Mouse (Mus musculus): ENCODE data around the gene Slx4ip.
A peak's percentile ranks its signal among the peaks of the same experiment; 100 is the strongest.

The Slx4ip gene

DNA sequence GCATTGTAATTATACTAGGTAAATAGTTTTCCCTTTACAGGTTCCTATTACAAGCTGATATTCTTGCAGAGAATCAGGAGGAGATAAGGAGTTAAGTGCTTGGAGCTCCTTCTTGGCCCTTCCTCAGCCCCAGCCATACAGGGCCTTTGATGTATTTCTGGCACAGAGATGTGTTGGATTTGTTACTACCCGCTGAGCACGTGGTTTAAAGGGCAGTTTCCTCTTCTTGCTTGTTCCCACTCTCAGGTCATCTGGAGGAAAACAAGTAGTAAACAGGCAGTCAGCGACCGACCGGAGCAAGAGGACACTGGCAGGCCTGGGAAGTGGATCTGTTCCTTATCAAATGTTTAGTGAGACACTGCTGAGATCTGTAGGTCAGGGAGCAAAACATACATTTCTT lies 56.9 kb downstream of the Slx4ip start:
- DNase-seq = peak; percentile 17 to 44

DNA sequence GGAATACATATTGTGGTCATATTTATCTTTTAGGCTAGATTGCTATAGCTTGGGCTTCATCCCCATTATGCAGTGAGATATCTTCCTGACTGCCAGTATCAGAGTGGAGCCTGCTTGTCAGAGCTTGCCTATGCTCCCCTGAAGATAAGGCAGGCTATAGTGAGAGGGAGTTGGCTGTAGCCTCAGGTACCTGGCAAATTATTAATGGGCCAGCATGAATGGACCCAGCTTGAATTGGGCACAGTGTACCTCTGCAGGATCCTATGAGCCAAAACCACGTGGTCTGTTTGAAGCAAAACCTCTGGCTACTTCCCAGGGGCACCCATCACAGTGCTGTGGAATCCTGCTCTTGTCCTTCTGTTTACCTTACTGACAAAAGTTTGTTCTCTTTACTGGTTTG lies 61.2 kb downstream of the Slx4ip start:
- peak; percentile 19 to 32 for DNase-seq

DNA sequence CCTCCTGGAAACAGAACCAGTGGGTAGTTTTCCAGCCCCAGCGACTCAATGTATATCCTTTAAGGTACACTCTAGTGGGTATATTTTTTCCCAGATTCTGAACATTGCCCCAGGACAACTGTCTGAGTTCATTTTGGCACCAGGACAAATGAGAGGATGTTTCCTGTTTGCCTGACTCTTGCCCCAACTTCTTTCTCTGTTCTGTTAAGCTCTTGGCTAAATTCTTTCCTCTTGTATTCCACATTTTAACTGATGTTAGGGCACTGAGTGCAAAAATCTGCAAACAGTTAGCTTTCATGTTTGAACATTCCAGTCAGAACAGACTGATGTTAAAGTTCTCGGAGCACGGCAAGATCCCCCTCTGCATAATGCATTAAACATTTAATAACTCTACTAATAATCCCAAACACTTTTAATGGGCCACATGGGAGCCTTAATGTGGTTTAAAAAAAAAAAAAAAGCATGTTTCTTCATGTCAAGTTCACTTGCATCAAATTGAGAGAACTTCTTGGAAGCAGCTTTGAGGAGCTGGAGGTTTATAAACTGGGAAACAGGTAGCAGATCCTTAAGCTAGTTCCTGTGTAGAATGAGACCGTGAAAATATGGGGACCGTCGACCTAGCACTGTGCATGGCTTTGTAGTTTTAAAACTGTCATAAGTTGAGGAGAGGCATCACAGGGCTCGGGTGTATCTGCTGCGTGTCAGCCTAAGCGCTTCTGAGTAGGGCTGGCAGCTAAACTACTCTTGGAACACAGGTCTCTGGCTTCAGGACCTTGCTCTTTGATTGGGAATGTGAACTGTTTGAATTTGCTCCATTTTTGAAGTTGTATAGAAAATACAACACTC lies 64.9 kb downstream of the Slx4ip start:
- no peak for DNase-seq

DNA sequence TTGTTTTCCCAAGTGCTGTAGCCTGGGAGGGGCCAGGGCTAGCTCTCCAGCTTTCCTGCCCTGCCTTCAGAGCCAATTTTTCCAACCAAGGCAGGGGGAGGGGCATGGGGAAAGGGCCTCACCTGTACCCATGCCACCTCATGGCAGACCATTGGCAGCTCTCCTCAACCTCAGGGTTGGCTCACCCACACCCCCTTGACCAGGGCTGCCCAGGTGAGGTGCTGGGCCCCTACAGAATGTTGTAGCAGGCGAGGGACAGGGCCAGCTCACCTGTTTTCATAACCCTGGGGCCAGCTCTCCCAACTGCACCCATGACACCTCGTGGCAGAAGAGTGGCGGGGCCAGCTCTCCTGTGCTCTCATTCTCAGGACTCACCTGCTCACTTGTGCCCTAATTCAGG lies 67.7 kb downstream of the Slx4ip start:
- no peak for DNase-seq

DNA sequence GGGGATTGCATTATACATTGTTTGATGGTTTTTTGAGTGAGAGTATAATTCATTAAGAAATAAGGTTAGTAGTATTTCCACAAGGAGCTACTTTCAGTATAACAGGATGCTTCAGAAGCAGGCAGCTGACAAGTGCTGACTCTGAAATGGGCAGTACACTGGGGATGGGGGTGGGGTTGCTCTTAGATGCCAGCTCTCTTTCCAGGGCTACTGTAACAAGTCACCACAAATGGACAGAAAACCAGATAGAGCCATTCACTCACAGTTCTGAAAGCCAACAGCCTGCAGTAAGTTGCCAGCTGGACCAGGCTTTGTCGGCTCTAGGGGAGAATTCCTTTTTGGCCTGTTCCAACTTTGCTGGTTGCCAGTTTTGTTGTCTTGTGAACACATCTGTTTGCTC lies 84.8 kb downstream of the Slx4ip start:
- DNase-seq = no peak

DNA sequence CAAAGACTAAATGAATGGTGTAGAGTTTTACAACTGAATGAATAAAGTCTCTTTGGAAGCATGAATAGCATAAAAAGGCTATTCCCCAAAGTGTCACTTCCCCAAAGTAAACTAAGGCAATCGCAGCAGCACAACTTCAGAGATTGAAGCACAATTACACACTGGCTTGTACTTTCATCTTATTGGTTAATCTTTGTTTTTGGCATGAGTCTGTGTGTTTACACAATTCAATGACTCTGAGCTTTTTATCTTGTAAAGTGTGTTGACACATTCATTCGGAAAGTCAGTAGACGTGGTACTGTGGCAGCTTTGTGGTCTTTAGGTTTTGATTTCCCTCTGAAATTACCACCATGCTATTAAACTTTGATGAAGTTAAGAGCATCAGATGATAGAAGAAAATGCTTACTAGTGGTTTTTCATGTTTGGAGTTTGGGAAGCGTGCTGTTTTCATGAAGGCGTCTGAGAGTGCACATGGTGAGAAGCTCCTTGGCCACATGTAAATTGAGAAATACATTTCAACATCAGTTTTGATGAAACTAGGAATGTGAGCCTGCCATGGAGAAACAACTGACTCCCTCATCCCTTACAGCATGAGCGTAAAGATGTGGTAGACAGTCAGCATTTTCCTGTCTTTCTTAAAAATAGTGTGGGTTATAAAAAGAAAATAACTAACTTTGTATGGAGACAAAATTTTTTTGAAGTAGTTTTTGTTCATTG lies 88.2 kb downstream of the Slx4ip start:
- DNase-seq = no peak

DNA sequence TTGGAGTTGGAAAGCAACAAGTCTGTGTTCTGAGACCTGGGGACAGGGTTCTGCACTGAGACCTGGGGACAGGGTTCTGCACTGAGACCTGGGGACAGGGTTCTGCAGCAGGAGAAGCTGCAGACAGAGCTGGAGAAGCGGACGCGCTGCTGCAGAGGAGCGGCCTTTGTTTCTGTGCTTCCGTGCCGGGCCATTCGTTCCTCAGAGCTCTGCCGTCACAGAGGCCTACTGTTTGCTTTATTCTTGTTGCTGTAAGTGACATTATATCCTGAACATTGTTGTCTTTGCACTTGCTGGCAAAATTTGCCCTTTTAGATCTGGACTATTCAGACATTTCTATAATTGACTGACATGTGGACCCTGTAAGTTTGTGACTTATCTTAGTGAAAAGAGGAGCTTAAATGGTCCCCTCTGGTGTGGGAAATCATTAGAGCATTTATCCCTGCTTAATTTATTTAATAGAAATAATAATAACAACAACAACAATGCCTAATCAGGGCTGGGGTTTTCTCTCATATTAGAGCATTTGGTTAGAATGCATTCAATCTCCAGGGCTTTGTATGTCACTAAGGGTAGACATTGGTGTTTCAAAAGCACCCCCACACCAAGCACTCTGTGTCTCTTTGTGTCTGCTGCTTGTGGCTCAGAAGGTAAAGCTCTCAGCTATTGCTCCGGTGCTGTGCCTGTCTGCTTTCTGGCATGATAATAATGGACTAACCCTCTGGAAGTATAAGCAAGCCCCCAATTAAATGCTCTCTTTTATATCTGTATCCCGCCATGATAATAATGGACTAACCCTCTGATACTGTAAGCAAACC lies 90.3 kb downstream of the Slx4ip start:
- DNase-seq = no peak

DNA sequence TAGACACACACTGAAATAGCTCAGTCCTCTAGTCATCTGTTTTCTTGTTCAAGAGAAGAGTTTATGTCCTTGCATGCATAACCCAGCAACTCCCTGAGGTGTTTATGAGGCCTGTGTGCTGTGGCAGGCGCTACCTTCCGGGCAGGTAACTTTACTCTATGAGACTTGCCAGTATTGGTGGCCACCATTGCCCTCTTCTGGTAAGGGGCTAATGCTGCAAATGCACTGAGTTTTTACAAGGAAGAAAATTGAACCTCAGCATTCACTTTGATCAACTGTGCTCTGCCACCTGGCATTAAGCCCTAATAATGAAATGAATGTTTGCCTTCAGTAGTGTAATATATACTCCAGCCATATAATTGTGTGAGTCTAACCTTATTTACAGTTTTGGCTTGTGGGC lies 92.9 kb downstream of the Slx4ip start:
- no peak for DNase-seq

DNA sequence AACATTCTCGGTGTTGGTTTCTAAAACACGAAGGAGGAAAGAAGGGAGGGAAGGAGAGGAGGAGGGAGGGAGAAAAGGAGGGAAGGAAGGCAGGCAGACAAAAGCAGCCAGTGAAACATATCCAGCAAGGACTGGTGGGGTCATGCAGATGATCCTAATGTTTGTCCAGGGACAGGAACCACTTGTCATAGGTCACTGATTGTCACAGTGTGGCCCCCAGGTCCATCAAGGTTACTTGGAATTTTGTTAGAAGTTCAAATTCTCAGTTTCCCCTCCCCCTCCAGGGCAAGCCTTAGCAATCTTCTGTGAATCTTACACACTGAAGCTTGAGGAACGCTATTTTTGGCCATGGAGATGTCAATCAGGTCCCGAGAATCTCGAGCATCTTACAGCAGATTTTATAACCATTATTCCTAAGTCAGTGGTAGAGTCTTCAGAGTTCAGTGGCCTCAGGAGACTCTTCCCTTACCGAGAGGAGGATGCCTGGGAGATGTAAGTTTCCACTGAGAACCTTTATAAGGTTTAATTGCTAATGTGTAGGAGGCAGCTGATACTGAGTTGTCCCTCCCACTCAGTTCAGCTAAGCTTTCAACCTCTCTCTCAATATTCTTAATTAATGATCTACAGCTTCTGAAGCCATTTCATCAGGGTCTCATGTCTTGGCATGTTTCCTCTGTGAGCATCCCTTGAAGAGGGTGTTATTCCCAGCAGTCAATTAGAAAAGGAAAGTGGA lies 95.1 kb downstream of the Slx4ip start:
- DNase-seq = no peak

DNA sequence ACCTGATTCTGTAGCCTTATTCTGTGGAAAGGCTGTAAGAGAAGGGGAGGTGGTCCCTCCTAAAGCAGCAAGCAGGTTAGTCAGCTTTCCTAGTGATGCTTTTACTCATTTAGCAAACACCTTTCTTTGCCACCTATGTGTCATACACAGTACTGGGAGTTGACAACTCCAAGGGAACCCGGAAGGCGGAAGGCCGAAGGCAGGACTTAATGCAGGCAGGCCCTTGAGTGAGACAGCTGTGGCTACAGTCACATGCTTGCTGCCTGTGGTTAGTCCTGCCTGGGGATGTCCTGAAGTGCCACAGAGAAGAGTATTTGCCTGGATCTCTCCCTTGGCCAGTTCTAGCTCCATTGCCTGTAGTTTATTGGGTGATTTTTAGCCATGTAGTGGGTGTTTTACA lies 102.1 kb downstream of the Slx4ip start:
- peak in 1 of 2 experiments; percentile 10 for DNase-seq

DNA sequence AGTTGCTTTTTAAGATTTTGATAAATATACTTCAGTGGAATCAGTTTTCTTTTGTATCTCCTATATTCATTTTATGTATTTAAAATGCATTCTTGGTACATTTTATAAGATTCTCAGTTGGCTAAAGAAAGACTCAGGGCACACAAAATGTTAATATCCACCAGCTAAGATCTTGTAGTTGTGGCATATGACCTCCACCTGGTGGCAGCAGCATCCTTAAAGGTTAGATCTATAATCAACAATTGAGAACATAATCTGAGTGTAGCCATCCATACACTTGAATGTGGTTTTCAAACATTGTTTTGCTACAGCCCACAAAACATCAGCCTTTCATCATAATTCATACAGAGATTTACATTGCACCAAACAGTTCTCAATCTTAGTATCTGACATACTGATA lies 106.1 kb downstream of the Slx4ip start:
- DNase-seq = peak; percentile 12 to 31

DNA sequence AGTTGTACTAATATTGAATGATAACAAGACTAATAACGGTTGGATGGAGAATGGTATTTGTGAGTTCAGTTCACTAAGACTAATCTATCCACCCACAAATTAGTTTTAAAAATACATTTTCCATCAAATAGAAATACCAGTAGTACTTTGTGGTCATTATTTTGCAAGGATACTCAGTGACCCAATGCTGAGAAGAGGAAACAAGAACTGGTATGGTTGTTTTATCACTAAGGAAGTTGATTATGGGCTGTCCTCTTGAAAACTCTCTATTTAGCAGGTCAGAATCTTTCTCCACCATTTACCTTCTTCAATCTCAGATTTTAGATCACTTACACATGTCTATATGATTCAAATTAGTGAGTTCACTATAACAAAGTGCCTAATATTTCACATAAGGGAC lies 111.0 kb downstream of the Slx4ip start:
- DNase-seq = no peak

DNA sequence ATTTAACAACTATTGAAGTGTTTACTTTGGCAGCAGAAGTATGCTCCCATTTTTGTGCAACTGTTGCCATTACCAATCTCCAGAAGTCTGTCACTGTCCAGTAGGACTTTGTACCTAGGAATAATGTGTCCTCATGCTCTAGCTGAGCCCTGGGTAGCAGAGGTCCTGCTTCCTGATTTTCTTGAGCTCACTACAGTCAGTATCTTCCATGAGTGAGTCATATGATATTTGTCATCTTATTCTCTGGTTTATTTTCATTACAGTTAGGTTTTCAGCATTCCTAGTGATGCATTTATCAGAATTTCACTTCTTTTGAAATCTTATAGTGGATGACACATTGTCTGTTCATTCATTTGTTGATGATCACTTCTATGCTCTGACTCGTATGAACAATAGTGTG lies 115.6 kb downstream of the Slx4ip start:
- no peak for DNase-seq

DNA sequence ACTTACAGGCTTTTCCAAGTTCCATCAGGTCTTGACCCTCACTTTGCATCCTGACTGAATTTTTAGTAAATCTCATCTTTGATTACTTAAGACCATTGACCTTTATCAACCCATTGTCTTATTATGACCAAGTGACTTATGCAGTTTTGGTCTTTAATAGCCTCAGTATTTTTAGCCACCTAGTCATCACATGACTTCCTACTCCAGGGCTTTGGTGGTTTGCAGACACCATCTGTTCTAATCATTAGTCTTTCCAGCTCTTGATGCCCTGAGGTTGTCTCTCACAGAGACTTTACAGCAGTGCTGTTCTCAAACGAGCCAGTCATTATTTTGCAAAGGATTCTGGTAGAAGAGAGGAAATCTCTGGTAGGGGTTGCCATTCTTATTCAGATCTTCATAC lies 121.0 kb downstream of the Slx4ip start:
- DNase-seq = no peak

DNA sequence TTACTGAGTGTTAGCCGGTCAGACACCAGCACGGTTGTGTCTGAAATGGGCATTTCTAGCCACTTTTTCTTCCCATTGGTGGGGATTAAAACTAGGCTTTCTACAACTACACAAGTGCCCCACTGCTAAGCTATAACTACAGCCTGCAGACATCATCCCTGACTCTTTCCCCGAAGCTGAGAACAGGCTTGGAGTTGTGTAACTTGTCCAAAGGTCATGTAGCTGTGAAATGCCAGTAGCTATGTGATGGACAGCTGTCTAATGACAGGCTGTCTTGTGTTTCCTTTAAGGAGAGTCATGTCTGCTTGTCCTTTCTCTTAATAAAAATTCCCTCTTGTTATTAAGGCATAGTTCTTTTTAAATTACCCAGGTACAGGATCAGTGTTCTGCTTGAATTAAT lies 122.1 kb downstream of the Slx4ip start:
- peak in 1 of 2 experiments; percentile 7 for DNase-seq

DNA sequence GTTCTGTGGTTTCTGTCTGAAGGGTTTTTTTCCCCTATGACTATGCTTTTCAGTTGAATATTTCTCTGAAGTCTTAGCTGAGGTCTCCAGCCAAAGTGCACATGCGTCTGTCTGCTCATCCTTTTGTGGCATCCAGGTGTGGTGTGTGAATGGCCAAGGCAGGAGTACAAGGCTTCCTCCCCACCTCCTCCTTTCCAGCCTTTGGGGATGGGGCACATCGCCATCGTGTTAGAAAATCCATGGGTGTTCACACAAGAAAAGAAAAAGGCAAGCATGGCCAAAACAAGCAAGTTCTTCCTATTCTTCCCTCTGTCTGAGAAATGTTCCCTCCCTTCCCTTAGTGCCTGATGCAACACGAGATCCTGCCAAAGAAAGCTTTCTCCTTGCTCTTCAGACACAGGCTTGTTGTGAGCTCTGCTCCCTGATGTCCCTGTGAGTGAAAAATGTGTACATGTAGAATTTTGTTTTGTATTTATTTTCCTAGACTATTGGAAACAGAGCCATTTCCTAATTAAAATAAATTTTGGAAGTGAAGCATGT lies 122.9 kb downstream of the Slx4ip start:
- DNase-seq = no peak

DNA sequence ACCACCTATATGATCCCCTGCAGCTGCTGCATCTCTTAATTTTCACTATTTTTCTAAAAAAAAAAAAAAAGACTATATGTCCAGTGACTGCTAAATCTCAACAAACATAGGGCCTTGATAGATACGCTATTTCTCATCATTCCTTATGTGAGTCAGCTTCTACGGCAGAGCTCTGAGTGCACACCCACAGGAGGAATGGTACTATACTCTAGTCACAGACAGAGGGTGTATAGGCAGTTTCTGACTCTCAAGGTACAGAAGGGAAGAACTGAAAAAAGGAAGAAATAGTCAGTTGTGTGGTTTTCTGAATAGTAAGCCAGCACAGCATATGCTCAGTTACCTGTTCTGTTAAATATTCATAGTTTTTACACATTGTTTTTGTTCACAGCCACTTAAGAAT lies 123.4 kb downstream of the Slx4ip start:
- no peak for DNase-seq

DNA sequence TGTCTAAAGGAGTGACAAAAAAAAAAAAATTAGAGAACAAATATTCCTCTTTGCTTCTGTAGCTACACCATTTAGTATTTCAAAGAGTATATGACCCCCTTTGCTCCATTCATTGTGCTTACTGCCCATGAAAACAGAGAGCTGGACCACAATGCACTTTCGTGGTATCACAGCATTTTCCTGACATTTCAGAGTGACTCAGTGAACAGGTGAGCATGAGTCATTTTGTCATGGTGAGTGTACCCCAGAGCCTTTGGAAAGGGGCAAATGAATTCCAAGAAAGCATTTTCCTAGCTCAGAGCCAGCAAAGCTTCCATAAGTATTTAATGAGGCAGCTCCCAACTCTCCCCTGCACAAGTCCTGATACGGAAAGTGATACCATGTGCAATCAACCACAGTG lies 153.1 kb downstream of the Slx4ip start:
- DNase-seq = no peak

DNA sequence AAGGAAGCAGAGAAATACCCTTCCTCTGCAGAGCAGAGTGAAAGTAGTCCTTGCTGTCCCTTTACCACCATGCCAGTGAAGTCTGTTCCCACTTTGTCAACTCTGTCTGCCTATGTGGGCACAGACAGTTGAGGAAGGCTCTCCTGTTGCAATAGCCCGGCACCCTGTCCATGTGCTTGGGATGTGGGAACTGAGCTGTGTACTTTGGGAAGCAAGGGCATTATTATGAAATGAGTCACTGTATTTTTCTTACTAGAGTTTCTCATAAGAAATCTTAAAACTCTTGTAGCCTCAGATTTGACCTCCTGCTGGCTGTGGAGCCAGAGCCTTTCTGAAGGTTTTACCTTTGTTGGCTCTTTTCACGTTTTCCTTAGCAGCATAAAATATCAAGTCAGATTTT lies 158.3 kb downstream of the Slx4ip start:
- DNase-seq = peak; percentile 20 to 39

DNA sequence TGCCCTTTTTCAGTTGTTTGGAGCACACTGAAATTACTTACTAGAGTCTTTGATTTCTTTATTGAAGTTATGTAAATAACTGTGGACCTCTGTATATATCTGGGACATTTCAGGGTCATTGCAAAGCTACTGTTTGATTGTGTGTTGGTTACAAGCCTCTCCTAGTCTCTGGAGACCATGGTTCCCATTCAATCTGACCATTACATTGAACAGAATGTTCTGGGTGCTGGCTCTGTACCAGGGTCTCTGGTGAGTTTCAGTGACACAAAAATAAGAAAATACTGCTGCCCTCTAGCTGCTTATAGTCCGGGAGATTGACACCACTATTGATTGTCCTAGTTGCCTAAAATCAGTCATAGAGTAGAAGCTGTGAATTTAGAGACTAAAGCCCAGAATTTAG lies 158.9 kb downstream of the Slx4ip start:
- peak in 1 of 2 experiments; percentile 24 for DNase-seq

DNA sequence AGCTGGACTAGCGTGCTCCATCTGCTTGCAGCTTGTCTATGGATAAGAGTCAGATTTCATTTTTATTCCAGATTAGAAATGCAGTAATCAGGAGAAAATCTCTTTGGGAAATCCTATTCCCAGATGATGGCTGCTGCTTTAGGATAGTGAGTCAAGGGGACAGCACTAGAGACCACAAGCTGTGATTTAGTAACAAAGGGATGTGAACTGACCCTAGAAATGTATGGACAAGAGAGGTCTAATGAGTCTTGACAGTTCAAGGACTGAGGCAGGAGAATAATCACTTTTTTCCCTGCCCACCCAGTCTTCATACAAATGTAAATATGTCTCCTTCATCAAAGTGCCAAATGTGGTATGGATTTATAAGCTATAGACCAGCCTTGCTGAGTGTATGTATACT lies 172.8 kb downstream of the Slx4ip start:
- no peak for DNase-seq

DNA sequence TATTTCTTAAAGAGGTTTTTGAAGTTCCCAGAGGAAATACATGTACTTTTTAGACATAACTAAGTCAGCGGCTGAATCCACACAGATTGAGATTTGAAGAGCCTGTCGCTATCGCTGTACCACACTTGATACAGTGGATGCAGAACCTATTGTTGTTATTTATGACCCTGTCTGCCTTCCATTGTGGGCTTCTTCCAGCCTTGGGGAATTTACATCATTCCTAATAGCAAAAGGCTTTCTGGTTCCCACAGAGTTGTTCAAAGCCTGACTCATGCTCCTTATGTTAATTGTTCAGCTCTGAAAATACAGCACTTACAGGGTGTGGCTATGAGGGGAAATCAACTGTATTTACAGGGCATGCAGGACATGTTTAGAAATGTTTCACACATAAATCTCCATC lies 173.5 kb downstream of the Slx4ip start:
- no peak for DNase-seq

Measured in lung, adult 18-20 months (tissue).